Mouse (Mus musculus): ENCODE data around the gene Oxct1. TPM values are rescaled to one million over a fixed set of nuclear protein-coding genes. Genes with fewer than 3 reads are reported as not detected.

Gene Oxct1
- total RNA-seq, 2 experiments from 2014 or later = 65.2 to 158 TPM

DNA sequence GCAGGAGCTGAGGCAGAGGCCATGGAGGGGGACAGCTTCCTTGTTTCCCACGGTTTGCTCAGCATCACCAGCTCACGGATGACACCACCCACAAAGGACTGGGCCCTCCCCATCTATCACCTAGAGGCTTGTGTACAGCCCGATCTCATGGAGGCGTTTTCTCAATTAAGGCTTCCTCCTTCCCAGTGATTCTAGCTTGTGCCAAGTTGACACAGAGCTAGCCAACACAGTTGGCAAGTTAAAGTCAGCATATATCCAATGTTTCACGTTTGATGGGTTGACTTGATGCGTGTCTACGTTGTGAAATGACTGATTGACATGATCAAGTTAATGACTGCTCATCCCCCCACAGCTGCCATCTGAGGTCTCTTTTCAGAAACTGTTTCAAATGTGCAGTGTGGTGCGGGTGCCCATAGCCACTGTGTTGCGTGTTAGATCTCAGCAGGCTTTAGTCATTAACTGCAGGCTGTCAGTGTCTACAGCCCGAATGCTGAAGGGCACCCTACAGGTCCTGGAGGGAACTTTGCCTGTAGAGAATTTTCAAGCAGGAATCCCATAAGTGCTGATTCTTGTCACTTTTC lies 74.2 kb downstream of the Oxct1 start:
- no peak for ATAC-seq (replicated peaks; ENCODE audit: low FRiP score, low TSS enrichment, poor library complexity, severe bottlenecking)

DNA sequence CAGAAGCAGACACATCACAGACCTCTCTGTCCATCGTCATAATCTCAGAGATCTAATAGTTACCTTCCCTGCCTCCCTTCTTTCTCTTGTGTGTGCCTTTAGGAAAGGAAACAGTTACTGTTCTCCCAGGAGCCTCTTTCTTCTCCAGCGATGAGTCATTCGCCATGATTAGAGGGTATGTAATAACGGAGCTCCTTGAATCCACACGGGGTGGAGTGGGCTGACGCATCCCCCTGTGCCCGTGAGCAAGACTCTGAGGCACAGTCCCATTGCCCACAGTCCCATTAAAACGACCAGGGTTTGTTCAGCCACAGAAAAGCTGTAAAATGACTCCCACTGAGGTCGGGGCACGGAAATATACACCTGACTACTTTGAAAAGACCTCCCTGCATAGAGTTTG lies 74.8 kb downstream of the Oxct1 start:
- ATAC-seq (replicated peaks; ENCODE audit: low FRiP score, low TSS enrichment, poor library complexity, severe bottlenecking) = no peak

DNA sequence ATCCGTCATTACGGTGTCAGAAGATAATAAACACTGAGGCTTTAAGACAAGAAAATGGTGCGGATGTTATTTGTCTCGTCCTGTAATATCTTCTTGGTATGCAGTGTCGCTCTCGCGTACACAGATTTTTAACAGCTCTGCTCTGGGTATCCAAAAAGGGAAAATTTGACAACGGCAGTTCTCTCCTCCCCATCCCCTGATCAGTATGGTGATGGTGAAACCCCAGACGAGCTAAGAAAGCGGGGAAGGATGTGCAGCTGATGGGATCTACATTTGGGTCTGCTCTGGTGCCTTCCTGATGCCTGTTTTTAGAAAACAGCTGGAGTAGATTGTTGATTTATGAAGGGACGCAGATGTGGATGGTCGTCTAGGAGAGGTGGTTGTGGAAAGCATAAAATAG lies 78.1 kb downstream of the Oxct1 start:
- no peak for ATAC-seq (replicated peaks; ENCODE audit: low FRiP score, low TSS enrichment, poor library complexity, severe bottlenecking)

DNA sequence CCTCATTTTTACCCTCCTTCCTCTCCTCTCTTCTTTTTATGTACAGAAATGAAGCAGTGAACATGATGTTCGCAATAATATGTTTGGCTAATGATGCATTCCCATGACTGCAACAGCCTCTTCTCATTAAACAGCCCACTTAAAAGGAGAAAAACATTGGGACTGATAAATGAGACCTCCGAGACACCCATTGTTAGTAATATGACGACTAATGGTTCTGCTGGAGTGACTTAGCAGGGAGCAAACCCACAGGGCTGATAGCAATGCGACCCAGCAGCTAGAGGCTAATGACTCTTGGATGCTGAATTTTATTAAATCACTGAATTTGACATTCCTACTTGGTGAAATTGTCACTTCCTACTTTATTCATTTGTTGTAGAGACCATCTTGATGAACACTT lies 79.3 kb downstream of the Oxct1 start:
- ATAC-seq (replicated peaks; ENCODE audit: low FRiP score, low TSS enrichment, poor library complexity, severe bottlenecking) = no peak

DNA sequence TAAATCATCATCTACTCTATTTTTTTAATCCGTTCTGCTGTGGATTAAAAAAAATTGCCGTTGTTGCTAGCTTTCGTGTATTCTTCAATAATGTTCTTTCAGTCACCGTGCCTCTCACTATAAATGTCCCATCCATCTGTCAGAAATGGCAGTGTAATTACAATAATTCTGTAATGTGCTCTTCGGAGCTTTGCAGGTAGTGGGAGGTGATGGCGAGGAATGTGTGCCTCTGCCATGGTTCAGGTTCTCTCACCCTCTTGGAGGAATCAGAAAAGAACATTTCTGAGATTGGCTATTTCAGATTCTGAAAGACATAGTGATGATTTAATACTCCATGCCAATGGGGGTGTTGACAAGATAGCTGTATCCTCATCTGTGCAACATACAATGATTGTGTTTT lies 93.8 kb downstream of the Oxct1 start:
- no peak for ATAC-seq (replicated peaks; ENCODE audit: low FRiP score, low TSS enrichment, poor library complexity, severe bottlenecking)

DNA sequence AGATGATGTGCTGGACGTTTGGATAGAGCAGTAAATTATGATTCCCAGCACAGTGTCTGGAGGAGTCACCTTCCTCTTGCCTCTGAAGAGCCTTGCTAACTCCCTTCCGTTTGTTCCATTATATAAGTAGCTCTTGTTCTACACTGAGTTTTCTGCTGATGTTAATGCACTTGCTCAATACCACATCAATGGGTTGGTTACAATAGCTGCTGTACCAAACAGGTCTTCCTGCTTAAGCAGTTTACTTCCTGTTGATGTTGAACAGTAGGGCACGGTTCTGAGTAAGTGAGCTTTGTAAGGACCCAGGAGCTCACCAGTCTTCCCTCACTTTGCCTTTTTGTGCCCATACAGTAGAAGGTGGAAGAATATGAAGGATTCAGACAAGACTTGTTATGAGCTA lies 98.5 kb downstream of the Oxct1 start:
- ATAC-seq (replicated peaks; ENCODE audit: low FRiP score, low TSS enrichment, poor library complexity, severe bottlenecking) = no peak

DNA sequence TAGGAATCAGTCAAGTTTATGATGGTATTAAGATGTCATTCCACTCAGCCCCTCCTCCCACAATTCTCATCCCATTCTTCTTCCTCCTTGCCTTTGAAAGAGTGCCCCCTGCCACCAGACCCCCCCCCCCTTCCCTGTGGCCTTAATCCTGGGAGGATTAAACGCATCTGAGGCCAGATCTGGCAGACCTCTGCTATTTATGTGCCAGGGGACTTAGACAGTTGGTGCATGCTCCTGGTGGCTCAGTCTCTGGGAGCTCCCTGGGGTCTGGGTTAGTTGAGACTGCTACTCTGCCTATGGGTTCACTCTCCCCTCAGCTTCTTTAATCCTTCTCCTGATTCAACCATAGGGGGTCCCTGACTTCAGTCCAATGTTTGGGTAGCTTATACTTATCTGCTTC lies 112.3 kb downstream of the Oxct1 start:
- no peak for ATAC-seq (replicated peaks; ENCODE audit: low FRiP score, low TSS enrichment, poor library complexity, severe bottlenecking)

DNA sequence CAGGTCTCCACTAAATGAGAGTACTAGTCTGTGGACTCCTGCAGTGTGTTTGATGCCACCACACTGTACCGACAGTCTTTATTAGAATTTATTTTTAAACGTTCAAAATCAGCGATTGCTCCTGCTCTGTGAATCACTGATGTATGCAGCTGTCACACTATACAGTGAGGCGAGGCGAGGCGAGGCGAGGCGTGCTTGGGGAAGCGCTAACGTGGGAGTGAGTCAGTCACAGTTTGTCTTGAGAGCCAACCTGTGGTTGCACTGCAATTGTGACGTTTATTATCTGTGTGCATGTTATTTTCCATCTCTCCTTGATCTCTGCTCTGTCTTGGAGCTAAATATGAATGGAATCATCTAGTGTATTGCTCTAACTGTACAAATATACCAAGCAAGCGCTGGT lies 113.3 kb downstream of the Oxct1 start:
- no peak for ATAC-seq (replicated peaks; ENCODE audit: low FRiP score, low TSS enrichment, poor library complexity, severe bottlenecking)

DNA sequence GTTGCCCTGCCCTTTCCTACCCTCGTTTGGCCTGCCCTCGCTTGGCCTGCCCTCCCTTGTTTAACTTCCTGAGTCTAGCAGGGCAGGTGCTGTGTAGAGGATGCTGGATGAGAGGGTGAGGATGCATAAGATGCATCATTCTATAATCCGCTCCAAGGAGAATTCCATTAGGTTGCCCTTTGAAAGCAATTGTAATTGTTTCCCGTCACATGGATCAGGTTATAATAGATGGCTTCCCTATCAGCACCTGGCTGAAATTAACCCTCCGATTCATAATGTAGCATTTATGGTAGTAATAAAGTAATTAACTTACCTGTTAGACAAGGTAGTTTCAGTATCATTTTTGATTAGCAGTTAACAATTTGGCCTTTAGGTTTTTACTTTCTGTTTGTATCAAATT lies 119.2 kb downstream of the Oxct1 start:
- ATAC-seq (replicated peaks; ENCODE audit: low FRiP score, low TSS enrichment, poor library complexity, severe bottlenecking) = no peak

DNA sequence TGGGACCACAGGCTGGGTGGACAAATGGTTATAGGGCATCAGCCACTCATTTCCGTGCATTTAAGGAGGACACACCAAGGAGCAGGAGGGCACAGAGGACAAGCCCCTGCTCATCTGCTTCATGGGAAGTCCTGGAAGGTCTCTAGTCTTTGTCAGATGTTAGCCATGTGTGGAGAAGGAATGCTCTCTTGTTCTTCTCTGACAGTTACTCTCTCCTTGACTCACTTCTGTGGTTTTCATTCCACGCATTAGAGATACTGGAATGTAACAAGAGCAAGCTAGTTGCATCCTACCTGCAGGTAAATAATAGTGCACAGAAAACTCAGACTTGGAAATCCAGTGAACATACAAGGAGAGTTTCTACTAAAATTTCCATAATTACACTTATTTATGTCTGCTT lies 121.5 kb downstream of the Oxct1 start:
- ATAC-seq (replicated peaks; ENCODE audit: low FRiP score, low TSS enrichment, poor library complexity, severe bottlenecking) = no peak

DNA sequence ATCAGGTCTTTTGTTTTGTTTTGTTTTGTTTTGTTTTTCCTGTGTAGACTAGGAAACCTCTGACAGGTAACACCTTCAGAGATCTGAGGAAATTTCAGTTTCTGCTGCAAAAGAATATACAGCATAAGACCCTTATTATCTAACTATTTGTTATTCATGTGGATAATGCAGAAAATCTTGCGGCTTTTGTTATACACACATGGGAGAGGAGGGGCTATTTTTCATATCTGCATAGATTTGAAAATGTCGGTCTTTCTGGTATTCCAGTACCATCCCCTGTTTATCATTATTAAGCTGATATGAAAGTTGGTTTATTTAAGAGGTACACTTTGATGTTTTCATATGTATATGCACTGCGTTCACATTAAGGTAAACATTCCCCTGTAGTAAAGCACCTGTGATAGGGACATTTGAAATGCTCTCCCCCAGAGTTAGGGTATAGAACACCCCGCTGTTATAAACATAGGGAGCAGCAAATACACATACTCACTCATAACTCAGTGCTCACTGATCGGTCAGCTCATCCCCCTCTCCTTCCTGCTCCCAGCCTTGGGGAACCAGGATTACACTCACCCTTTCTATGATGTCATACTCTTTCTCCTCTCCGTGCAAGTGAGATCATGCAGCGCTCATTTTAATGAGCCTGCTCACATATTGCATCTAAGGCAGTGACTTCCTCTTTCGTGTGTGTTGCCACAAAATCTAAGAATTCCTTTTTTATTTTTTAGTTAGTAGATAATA lies 122.6 kb downstream of the Oxct1 start:
- no peak for ATAC-seq (replicated peaks; ENCODE audit: low FRiP score, low TSS enrichment, poor library complexity, severe bottlenecking)

DNA sequence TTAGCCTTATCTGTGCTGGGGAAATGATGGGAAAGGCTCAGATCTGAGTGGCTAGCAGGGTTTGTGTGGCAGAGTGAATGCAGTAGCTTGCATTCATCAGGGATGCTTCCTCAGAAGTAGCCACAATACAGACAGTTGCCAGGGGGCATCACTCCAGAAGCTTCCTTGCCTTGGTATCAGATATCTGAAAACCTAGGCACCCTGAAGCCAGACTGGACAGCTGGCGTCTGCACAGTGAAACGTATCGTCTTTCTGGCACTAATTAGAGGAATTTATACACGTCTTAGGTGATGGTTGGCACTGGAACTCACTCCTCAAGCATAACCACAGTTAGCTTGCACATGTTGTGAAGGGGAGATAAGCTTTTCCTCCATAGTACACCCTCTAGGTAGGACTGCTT lies 128.5 kb downstream of the Oxct1 start:
- no peak for ATAC-seq (replicated peaks; ENCODE audit: low FRiP score, low TSS enrichment, poor library complexity, severe bottlenecking)

DNA sequence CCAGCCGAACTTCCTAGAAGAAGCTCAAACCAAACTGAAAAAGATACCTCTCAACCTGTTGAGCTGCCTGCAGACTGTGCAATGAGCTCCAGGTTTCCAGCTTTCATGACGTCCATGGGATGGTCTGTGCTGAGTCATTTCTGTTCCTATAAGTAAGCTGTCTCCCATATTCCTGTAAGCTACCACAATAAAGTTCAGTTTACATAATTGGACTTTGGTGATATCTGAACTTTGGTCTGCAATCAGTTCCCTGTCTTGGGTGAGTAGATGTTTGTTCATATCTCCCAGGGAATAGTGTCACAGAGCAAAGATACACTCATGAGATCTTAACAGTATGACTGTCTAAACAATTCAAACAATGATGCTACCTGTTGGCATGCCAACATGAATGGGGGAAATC lies 141.8 kb downstream of the Oxct1 start:
- no peak for ATAC-seq (replicated peaks; ENCODE audit: low FRiP score, low TSS enrichment, poor library complexity, severe bottlenecking)

DNA sequence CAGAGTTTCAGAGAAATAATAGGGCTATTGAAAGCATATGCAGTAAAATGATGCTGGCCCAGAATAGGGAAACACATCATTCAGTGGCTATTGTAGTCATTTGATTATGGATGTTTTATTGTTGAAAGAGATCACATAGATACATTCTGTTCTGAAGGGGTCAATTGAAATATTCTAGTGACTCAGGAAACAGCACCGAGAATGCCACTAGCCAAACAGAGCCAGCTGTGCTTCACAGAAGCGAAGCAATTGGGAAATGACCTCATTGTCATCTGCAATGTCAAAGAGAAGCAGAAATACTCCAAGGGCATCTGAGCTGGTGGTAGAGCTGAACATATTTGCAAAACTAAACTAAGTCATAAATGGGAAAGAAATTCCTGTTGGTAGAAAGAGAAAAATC lies 145.4 kb downstream of the Oxct1 start:
- no peak for ATAC-seq (replicated peaks; ENCODE audit: low FRiP score, low TSS enrichment, poor library complexity, severe bottlenecking)

DNA sequence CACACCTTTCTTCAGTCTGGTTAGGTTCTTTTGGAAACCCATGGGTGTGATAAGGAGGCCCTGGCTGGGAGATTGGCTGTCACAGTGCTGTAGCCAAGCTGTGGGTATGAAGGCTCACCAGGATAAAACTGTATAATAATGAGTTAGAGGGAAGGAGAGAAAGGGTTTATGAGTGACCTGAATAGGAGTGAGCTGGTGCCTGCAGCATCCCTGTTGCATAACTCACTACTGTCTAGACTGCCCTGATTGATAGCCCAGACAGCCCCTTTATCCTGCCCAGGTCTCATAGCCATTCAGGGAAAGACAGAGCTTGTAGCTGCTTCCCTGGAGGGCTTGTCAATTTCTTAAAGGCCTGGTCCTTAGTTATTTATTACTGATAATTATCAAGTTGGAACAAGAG lies 171.7 kb downstream of the Oxct1 start:
- no peak for ATAC-seq (replicated peaks; ENCODE audit: low FRiP score, low TSS enrichment, poor library complexity, severe bottlenecking)

Other genes with a start within 250 kb of the Oxct1 start
- gene Fbxo4, start 46.8 kb upstream of the Oxct1 start, total RNA-seq (2014; fragmentation: Nextera tagmentation) = 2.3 and 7.4 TPM in 2 replicates
- 10.7 and 13.3 TPM in 2 replicates for gene Fbxo4, start 46.8 kb upstream of the Oxct1 start, total RNA-seq (2017)
- 14.5 and 22.5 TPM in 2 replicates for gene AW549877, start 30.6 kb upstream of the Oxct1 start, total RNA-seq (2014; fragmentation: Nextera tagmentation)
- gene AW549877, start 30.6 kb upstream of the Oxct1 start, total RNA-seq (2017) = 8.2 and 14.3 TPM in 2 replicates